Mouse (Mus musculus): ENCODE results near the gene AI597479.

Gene AI597479

GRCm38 (mm10) chr1:43098031-43098984 is at the start of gene AI597479, which contains the start of gene Tgfbrap1:
Gene AI597479 (plus strand): TSS chr1:43098710.
Gene Tgfbrap1 (minus strand): TSS chr1:43098637.
- in situ Hi-C loops (cut with MboI; ENCODE audit: unreplicated experiment in 2 of 2): no loop called here

- in situ Hi-C loops (cut with MboI; ENCODE audit: unreplicated experiment in 2 of 2): no loop called here
Measured at GRCm38 (mm10) chr1:43051903-43052302, 46.6 kb upstream of the AI597479 start.

GRCm38 (mm10) chr1:43065615-43066310 is 32.7 kb upstream of the AI597479 start:
- in situ Hi-C loops (cut with MboI; ENCODE audit: unreplicated experiment in 2 of 2): loop anchor here in 1 of 2 experiments (5.0 kb wide), 1 partner anchor 153 kb away; no protein-coding TSS in a partner anchor

GRCm38 (mm10) chr1:43066573-43066972 is 31.9 kb upstream of the AI597479 start:
- in situ Hi-C loops (cut with MboI; ENCODE audit: unreplicated experiment in 2 of 2): loop anchor here in 1 of 2 experiments (5.0 kb wide), 1 partner anchor 154 kb away; no protein-coding TSS in a partner anchor

- in situ Hi-C loops (cut with MboI; ENCODE audit: unreplicated experiment in 2 of 2): loop anchor here in 1 of 2 experiments (5.0 kb wide), 1 partner anchor 155 kb away; no protein-coding TSS in a partner anchor
Measured at GRCm38 (mm10) chr1:43067551-43067950, 31.0 kb upstream of the AI597479 start.

GRCm38 (mm10) chr1:43070726-43071125 is 27.8 kb upstream of the AI597479 start:
- in situ Hi-C loops (cut with MboI; ENCODE audit: unreplicated experiment in 2 of 2): no loop called here

GRCm38 (mm10) chr1:43072028-43072427 is 26.5 kb upstream of the AI597479 start:
- in situ Hi-C loops (cut with MboI; ENCODE audit: unreplicated experiment in 2 of 2): no loop called here

GRCm38 (mm10) chr1:43072561-43072960 is 25.9 kb upstream of the AI597479 start:
- in situ Hi-C loops (cut with MboI; ENCODE audit: unreplicated experiment in 2 of 2): no loop called here

GRCm38 (mm10) chr1:43074791-43075190 is 23.7 kb upstream of the AI597479 start:
- in situ Hi-C loops (cut with MboI; ENCODE audit: unreplicated experiment in 2 of 2): no loop called here

- in situ Hi-C loops (cut with MboI; ENCODE audit: unreplicated experiment in 2 of 2): no loop called here
Measured at GRCm38 (mm10) chr1:43078124-43078523, 20.4 kb upstream of the AI597479 start.

GRCm38 (mm10) chr1:43082946-43083345 is 15.6 kb upstream of the AI597479 start:
- in situ Hi-C loops (cut with MboI; ENCODE audit: unreplicated experiment in 2 of 2): no loop called here

GRCm38 (mm10) chr1:43090418-43090817 is 8.1 kb upstream of the AI597479 start:
- in situ Hi-C loops (cut with MboI; ENCODE audit: unreplicated experiment in 2 of 2): loop anchor here in 1 of 2 experiments (5.0 kb wide), 1 partner anchor 318 kb away; no protein-coding TSS in a partner anchor

GRCm38 (mm10) chr1:43091306-43092055 is 7.0 kb upstream of the AI597479 start:
- in situ Hi-C loops (cut with MboI; ENCODE audit: unreplicated experiment in 2 of 2): loop anchor here in 1 of 2 experiments (5.0 kb wide), 1 partner anchor 319 kb away; no protein-coding TSS in a partner anchor

GRCm38 (mm10) chr1:43092056-43093015 is 6.2 kb upstream of the AI597479 start:
- in situ Hi-C loops (cut with MboI; ENCODE audit: unreplicated experiment in 2 of 2): loop anchor here in 1 of 2 experiments (5.0 kb wide), 1 partner anchor 320 kb away; no protein-coding TSS in a partner anchor

- in situ Hi-C loops (cut with MboI; ENCODE audit: unreplicated experiment in 2 of 2): loop anchor here in 1 of 2 experiments (5.0 kb wide), 1 partner anchor 322 kb away; no protein-coding TSS in a partner anchor
Measured at GRCm38 (mm10) chr1:43094206-43094605, 4.3 kb upstream of the AI597479 start.

- in situ Hi-C loops (cut with MboI; ENCODE audit: unreplicated experiment in 2 of 2): loop anchor here (5.0 to 10.0 kb wide), 2 partner anchors 191 to 946 kb away; no protein-coding TSS in a partner anchor
Measured at GRCm38 (mm10) chr1:43108729-43109128, 10.2 kb downstream of the AI597479 start.

GRCm38 (mm10) chr1:43110556-43110955 is 12.0 kb downstream of the AI597479 start:
- in situ Hi-C loops (cut with MboI; ENCODE audit: unreplicated experiment in 2 of 2): no loop called here

- in situ Hi-C loops (cut with MboI; ENCODE audit: unreplicated experiment in 2 of 2): no loop called here
Measured at GRCm38 (mm10) chr1:43112882-43113281, 14.4 kb downstream of the AI597479 start.

GRCm38 (mm10) chr1:43117435-43117834 is 18.9 kb downstream of the AI597479 start:
- in situ Hi-C loops (cut with MboI; ENCODE audit: unreplicated experiment in 2 of 2): no loop called here

Measured in v-Abl transformed pro-B cells (cell line).